Mouse (Mus musculus) mouse trophoblast stem cell (cell line): ENCODE measurements around the gene Prpf4.

Source experiments
- in situ Hi-C, 2 experiments: fragments of 300-500 bp; cut with MseI, MboI; formaldehyde crosslinking; loops; 2 replicates in 1 of 2; 3 replicates in 1 of 2; pipeline ENCODE4 v1.15.1; 2025

The Prpf4 gene

DNA sequence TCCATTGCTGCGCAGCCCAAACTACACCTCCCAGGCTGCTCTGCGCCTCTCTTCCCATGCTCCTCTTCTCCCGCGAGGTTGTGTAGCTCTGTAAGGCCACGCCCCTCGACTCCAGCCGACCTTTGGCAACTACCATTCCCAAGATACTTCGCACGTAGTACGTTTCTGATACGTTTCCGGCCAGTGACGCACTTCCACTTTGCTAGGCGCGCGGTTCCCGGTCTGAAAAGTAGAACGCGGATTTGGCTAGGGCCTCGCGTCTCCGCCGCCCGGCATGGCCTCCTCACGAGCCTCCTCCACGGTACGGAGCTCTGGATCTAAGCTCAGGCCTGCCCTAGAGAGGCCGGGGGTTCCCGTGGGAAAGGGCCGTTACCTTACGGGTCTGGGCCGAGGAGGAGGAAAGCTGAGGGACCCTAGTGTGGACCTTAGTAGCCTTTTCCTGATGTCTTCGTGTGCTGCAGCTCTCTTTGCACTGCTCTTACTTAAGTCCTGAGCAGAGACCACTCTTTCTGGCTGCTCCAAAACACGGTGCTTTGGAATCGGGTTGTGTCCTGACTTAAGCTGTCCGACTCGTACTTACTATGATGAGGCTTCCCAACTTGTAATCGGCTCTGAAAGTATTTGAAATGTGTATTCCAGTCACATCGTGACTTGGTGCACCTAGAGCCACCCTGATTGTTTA is at the start of gene Prpf4, which contains the start of gene Cdc26:
Gene Prpf4, plus strand, starts transcription at position 197 of the 682 bp plus-strand sequence.
Gene Cdc26, minus strand, starts transcription at position 42 of the 682 bp plus-strand sequence.
- in situ Hi-C loops, result no loop called here

- in situ Hi-C loops, result no loop called here
Observed at GRCm38 (mm10) chr4:62359256-62359775, 49.3 kb upstream of the Prpf4 start.

- in situ Hi-C loops, result no loop called here
Observed at GRCm38 (mm10) chr4:62360088-62360804, 48.4 kb upstream of the Prpf4 start, which contains the start of the genes Fkbp15 and Slc31a1. Gene Fkbp15 (minus strand): TSS chr4:62360548. Gene Slc31a1 (plus strand): TSS chr4:62360727.

DNA sequence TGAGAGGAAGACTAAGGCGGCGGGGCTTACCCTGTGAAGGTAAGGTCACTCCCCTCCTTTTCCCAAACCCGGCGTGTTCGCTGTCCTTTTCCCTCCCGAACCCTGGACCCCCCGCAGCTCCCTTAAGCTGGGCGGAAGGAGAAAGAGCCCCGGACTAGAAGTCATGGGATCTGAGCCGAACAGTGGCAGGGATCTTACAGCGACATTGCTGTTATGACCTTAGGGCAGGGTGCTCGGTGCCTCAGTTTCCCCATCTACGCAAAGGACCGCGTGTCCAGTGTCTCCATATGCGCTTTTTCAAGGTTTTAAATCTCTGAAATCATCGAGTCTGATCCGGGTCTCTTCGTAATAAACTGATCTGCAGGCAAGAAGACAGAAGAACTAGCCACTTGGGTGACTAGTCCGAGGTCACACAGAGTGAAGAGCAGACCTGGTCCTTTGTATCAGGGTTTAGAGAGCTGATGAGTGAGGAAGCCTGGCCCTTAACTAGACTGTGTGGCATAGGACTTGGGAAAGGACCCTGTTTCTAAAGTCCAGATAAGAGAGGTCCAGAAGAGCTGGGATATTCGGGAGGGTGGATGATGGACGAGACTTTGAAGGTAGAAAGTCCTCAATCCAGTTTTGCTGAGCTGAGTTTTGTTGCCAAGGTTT is 47.7 kb upstream of the Prpf4 start:
- in situ Hi-C loops, result no loop called here

DNA sequence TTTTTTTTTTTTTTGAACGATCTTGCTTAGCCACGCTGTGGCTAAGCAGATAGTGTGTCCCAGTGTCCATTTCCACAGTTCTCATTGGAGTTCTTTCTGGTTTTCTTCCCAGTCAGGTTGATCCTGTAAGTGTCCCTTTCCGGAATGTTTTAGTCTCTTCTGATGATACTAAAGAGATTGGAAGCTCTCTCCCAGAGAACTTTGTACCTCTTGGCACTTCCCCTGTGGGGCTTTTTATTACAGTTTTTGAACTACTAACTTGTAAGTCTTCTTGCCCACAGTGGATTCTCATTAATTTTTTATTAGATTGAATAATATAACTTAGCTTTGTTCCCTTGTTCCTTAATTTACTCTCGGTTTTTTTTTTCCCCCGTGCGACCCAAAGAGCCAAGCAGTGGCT is 47.0 kb upstream of the Prpf4 start:
- in situ Hi-C loops, result no loop called here

DNA sequence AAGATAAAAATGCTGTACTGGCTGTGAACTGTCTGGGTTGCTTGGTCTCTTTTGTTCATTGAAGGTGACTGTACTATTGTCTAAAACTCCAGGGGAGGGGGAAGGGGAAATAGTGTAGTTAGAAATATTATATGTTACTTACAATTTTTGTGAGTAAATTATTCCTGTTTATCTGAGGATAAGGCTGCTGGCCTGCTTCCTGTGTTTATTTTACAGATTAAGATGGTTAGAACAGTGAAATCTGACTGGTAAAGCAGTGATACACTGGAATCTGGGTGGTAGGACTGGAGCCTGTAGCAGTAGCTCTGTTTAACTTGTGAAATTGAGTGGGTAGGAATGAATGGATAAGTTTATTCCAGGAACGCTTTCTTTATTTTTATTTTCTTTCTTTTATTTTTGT is 46.6 kb upstream of the Prpf4 start:
- in situ Hi-C loops, result no loop called here

DNA sequence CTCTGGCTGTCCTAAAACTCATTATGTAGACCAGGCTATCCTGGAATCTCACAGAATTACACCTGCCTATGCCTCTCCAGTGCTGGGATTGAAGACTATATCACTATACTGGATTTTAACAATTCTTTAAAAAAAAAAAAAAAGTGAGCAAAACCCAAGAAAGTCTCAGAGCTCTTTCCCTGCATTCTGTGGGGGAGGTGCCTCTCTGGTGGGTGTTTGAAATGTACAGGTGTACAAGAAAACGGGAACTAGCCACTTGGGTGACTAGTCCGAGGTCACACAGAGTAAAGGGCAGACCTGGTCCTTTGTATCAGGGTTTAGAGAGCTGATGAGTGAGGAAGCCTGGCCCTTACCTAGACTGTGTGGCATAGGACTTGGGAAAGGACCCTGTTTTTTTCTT is 46.2 kb upstream of the Prpf4 start:
- in situ Hi-C loops, result no loop called here

DNA sequence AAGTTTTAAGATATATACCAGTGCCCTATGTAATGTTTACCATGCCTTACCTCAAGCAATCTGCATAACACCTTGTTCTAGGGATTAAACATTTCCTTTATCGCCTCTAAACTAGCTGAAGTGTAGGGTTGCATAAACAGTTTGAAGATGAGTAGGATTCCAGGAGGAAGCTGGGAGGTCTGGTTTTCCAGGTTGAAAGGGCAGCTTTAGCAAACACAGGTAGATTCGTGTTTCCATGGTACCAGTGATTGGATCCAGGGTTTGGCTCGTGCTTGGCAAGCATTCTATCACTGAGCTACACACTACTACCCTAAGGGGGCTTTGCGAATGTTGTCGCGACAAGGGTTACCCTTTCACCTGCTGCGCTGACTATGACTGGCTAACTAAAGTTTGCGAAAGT is 44.3 kb upstream of the Prpf4 start:
- in situ Hi-C loops, result no loop called here

DNA sequence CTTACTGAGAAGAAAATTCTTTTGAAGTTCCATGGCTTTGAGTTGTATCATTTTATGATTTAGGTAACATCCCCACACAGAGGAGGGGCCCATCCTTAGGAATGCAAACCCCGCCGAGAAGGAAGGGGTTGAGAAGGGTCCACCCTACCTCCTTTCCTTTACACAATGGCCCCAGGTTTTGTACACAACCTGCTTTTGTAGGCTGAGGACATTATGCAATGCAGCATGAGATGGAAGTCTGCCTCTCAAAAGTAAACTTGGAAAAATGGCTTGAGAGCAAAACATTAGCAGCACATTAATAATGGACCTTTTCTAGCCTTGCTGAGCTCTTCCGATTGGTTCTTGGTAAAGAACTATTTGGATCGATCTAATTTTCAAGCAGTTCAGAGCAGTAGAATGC is 42.3 kb upstream of the Prpf4 start:
- in situ Hi-C loops, result no loop called here

- in situ Hi-C loops, result no loop called here
Observed at GRCm38 (mm10) chr4:62367586-62367985, 41.0 kb upstream of the Prpf4 start.

DNA sequence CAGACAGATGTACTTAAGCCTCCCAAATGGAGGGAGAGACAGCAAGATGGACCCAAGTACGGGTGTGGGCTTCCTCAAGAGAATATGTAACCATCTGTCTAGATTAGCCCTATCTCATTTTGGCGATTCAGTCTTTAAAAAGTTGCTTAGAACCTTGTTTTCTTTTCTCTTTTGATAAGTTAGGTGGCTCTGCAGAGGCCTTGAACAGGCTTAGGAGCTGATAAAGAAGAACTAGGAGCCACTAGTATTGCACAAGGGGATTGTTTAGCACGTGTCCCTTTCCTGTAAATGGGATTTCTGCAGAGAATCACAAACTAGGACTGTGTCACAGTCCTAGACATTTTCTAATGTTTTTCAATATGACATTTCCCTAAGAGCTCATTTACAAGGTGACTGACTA is 39.5 kb upstream of the Prpf4 start:
- in situ Hi-C loops, result no loop called here

- in situ Hi-C loops, result no loop called here
Observed at GRCm38 (mm10) chr4:62372410-62372809, 36.2 kb upstream of the Prpf4 start.

DNA sequence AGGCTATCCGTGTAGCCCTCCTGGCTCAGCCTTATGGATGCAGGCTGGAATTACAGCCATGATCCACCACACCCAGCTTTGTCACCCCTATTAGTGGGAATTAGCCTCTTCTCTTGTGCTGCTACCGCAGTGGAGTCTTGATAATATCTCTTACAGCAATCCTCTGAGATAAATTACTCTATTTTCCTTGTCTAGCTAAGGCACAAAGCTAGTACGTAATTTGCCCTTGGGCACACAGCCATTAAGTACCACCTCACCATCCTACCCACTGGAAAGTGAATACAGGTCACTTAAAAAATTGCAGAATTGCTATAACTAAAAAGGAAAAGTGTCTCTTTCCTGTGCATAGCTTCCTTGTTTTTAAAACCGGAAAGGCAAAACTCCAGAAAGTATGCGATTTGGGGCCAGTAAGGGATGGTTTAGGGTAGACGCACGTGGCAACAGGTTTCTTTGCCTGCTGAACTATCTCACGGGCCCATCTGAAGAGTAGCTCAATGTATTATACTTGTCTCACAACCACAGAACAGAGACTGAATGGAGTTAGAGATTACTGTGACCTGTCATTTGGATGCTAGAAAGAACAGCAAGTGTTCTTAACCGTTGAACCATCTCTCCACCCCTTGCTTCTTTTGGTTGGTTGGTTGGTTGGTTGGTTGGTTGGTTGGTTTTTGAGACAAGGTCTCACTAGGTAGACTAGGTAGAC is 35.6 kb upstream of the Prpf4 start:
- in situ Hi-C loops, result no loop called here

GRCm38 (mm10) chr4:62373668-62374067 is 34.9 kb upstream of the Prpf4 start:
- in situ Hi-C loops, result no loop called here

GRCm38 (mm10) chr4:62374342-62374741 is 34.3 kb upstream of the Prpf4 start:
- in situ Hi-C loops, result no loop called here

- in situ Hi-C loops, result no loop called here
Observed at GRCm38 (mm10) chr4:62376123-62376522, 32.5 kb upstream of the Prpf4 start.

DNA sequence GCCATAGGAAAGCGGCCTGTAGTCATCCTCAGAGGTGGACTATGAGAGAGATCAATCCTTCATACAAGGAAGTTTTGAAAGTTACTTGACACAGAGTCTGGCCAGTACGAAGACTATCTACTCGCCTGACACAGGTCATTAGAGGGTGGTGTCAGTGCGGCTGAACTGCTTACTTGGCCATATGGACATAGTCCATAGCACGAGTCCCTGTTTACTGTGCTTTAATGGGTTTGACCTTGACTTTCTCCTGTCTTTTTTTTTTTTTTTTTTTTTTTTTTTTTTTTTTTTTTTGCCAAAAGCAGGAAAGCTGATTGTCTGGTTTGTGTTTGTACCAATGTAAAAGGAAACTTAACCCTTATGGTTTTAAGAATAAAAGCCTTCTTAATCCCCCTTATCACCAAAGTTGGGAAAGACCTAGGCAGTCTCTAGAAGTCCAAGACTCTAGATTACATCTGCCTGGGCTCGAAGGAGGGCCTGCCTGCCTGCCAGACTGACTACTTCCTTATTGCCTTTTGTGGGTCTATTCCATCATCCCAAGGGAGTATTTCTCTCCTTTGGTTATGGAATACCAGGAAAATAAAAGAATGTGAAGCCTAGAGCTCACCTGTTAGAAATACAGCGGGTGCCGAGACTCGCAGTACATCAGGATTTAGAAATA is 28.7 kb upstream of the Prpf4 start:
- in situ Hi-C loops, result no loop called here

DNA sequence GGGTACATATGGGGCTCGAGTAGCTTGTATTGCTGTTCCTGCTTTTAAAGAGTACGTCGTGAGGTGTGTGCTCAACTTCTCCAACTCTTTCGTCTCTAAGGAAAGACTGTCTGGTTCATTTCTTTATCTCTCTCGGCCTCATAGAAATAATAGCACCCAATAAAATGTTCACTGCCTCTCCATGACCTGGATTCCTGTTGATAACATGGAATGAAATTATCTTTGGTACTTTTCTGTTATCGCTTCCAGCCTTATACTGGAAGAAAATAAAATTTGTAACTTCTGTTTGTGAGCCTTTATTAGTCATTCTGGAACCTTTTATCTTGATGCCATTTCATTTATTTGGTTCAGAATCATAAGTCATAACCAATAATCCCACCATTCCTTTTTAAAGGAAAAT is 25.4 kb upstream of the Prpf4 start:
- in situ Hi-C loops, result no loop called here

DNA sequence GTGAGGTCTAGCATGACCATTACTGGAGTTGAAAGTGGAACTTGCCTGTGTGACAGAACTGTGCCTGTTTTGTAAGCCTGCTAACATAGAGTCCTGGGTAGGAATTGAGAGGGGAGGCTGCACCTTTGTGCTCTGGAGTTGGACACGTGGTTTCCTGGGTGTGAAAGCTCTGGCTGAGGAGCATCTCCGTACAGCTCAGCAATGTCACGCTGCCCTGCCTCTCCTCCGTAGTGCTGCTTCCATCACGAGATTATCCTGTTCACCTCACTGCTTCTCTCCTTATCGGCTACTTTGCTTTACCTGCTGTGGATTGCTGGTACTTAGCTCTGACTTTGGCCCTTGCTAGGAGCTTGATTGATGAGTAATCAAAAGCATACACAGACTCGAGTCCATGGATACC is 24.8 kb upstream of the Prpf4 start:
- in situ Hi-C loops, result no loop called here

DNA sequence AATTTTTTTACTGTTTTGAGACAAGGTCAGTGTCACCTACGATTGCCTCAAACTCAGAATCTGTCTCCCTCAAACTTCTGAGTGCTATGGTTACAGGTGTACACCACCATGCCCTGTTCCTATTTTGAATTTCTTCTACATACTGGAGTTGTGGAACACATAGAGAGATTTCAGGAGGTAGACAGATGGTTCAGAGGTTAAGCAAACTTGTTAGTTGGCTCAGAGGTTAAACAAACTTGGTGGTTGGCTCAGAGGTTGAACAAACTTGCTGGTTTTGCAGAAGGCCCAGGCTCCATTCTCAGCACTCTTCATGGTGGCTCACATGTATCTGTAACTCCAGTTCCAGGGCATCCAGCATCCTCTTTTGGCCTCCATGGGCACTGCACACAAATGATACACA is 24.4 kb upstream of the Prpf4 start:
- in situ Hi-C loops, result no loop called here

DNA sequence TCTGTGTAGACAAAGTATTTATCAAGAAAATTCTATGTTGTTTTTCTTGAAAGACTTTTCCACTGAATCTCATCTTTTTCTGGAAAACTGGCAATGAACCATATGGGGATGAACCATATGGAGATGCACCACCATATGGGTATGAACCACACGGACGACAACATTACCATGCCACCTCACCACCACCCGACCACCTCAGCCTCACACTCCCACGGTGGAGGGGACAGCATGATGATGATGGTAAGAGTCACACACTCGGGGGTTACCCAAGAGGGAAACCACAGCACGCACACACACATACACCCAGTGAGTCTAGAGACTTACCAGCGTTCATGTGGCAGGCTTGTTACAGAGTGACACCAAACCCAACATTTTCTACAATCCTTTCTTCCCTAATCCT is 23.2 kb upstream of the Prpf4 start:
- in situ Hi-C loops, result no loop called here
